Mouse (Mus musculus) kidney, postnatal 4 days (tissue): ENCODE data around the gene Vmn2r37.
"Not testable (repeated sequence)": the region's sequence is repeated elsewhere in the genome, so short reads cannot be mapped to it uniquely, and the experiment has no call there.

ENCODE experiments used
- DNase-seq, 2 experiments: peaks; one replicate each; pipeline ENCODE4 v3.0.0; 2021; ENCODE audit warnings: mixed read lengths in 2 of 2

Vmn2r37 gene

DNA sequence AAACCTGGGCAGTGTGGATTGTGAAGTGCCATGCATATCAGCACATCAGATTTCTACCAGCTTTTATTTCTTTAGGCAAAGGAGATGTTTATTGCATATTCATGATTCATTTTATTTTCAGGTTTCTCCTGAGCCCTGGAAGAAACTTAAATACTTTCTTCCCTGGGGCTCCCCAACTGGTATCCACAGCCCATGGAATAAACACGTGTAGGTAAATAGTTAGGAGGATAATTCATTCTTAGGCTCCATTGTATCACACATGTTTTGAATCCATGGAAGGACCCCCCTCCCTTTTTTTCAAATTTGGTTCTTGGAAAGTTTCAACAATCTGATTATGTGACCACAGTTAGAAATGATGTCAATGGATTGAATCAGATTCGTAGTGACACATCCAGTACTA, at the start of gene Vmn2r37:
Vmn2r37 (minus strand) TSS at position 101 of the 400 bp plus-strand sequence.
- not testable (repeated sequence) for DNase-seq
